Comparison of ENCODE assay signal across 9 mouse cellular contexts in genomic region chr8:80922642-80923041, GRCm38 (mm10). TPM values are rescaled to one million over a fixed set of nuclear protein-coding genes. Genes with fewer than 3 reads are reported as not detected.
A peak's percentile ranks its signal among the peaks of the same experiment; 100 is the strongest.
DNase-seq lines count a peak whose midpoint lies in the region; ATAC-seq and TF ChIP-seq lines count a peak whose summit lies in the region.
"Had no signal": no experiment of that assay in that cellular context is flagged by ENCODE, and none has a peak within 500 bp of the region (broad histone marks: within the 10 kb centered on the region; RNA-seq: fewer than 3 reads in every experiment).

No protein-coding gene starts in this region.

- peaks cover 4% of the 10 kb centered on the region for H3K4me1 ChIP-seq in liver, adult 2 months (ENCODE audit: control insufficient read depth, insufficient read depth, low read length)
- no peaks in the 10 kb centered on the region for H3K4me1 ChIP-seq in liver, embryonic 11.5 days (replicated peaks; ENCODE audit: control insufficient read depth, insufficient read depth, low read length)
- peaks cover 4% of the 10 kb centered on the region; the same call in 1 of the 2 replicates for H3K4me1 ChIP-seq in heart, embryonic 16.5 days (ENCODE audit: control insufficient read depth, insufficient read depth, low read length)

- WGBS in liver, adult 2 months, result 82% methylated on average over 6 of the region's 6 CpGs
- WGBS in liver, embryonic 11.5 days, result 70% methylated on average over 6 of the region's 6 CpGs
- WGBS in heart, embryonic 16.5 days, result 41% methylated on average over 6 of the region's 6 CpGs

- no peak overlapping the region for H3K27ac ChIP-seq in liver, adult 2 months (replicated peaks; ENCODE audit: insufficient read depth, low read depth, low read length)
- H3K27ac ChIP-seq in liver, embryonic 11.5 days (ENCODE audit: low read depth, low read length), result no peak overlapping the region
- H3K27ac ChIP-seq in heart, embryonic 16.5 days (ENCODE audit: low read length), result 0 out of 2 replicates have a peak overlapping the region, but pooled peaks have one; percentile 50

- no peak for TF ChIP-seq CTCF in liver, adult 2 months (IDR thresholded peaks at IDR 0.05; ENCODE audit: low read depth, low read length)

- peak; percentile 17 for DNase-seq in liver, adult 2 months (ENCODE audit: extremely low read depth, low read depth, low spot score)
- DNase-seq in liver, embryonic 11.5 days (ENCODE audit: low spot score), result no peak
- peak; percentile 53 to 72 for DNase-seq in cerebellum, postnatal 25 days
- DNase-seq in kidney, postnatal 4 days, result peak; percentile 79 to 86
- DNase-seq in lung, postnatal 36 days, result peak; percentile 87
- DNase-seq in testis, postnatal 10 days (ENCODE audit: low spot score), result peak; percentile 68

- no peak overlapping the region for H3K9ac ChIP-seq in liver, adult 2 months (ENCODE audit: low read depth, low read length)
- no peak overlapping the region for H3K9ac ChIP-seq in liver, embryonic 11.5 days (ENCODE audit: low read depth, low read length)
- H3K9ac ChIP-seq in heart, embryonic 16.5 days (ENCODE audit: low read length), result no peak overlapping the region

- H3K79me2 ChIP-seq in liver, adult 2 months (ENCODE audit: control insufficient read depth, insufficient read depth, low read length), result no peaks in the 10 kb centered on the region

- TF ChIP-seq POLR2A in liver, adult 2 months (IDR thresholded peaks at IDR 0.05; ENCODE audit: extremely low read depth, insufficient read depth, low read length), result no peak

- ATAC-seq in liver, embryonic 11.5 days (replicated peaks; ENCODE audit: low FRiP score), result no peak
- ATAC-seq in heart, embryonic 16.5 days (replicated peaks; ENCODE audit: extremely low read depth, insufficient read depth, low FRiP score), result peak; percentile 63; the same call in 1 of the 2 replicates
- ATAC-seq in granulocyte monocyte progenitor cell, adult 5-6 weeks (replicated peaks; ENCODE audit: poor library complexity, severe bottlenecking), result no peak

- H3K27me3 ChIP-seq in liver, adult 2 months (ENCODE audit: control insufficient read depth, insufficient read depth, low read length), result no peaks in the 10 kb centered on the region
- H3K27me3 ChIP-seq in liver, embryonic 11.5 days (replicated peaks; ENCODE audit: control insufficient read depth, insufficient read depth, low read length), result no peaks in the 10 kb centered on the region
- H3K27me3 ChIP-seq in heart, embryonic 16.5 days (ENCODE audit: control insufficient read depth, insufficient read depth, low read length), result no peaks in the 10 kb centered on the region

- no peaks in the 10 kb centered on the region for H3K9me3 ChIP-seq in liver, embryonic 11.5 days (ENCODE audit: control insufficient read depth, low read length)
- no peaks in the 10 kb centered on the region for H3K9me3 ChIP-seq in heart, embryonic 16.5 days (replicated peaks; ENCODE audit: control insufficient read depth, low read length)
- H3K9me3 ChIP-seq: G1E had no signal

- H3K4me3 ChIP-seq in liver, adult 2 months (ENCODE audit: insufficient read depth, low read depth, low read length), result no peak overlapping the region
- H3K4me3 ChIP-seq in liver, embryonic 11.5 days (ENCODE audit: low read depth, low read length), result no peak overlapping the region
- no peak overlapping the region for H3K4me3 ChIP-seq in heart, embryonic 16.5 days (ENCODE audit: low read length)

- H3K4me2 ChIP-seq in liver, embryonic 11.5 days, result no peak overlapping the region
- no peak overlapping the region for H3K4me2 ChIP-seq in heart, embryonic 16.5 days (ENCODE audit: low read depth, low read length)

- no peaks in the 10 kb centered on the region for H3K36me3 ChIP-seq in liver, adult 2 months (ENCODE audit: control insufficient read depth, insufficient read depth, low read length)
- H3K36me3 ChIP-seq in liver, embryonic 11.5 days (ENCODE audit: control insufficient read depth, insufficient read depth, low read length), result no peaks in the 10 kb centered on the region
- H3K36me3 ChIP-seq in heart, embryonic 16.5 days (ENCODE audit: control insufficient read depth, insufficient read depth), result no peaks in the 10 kb centered on the region
- H3K36me3 ChIP-seq: G1E had no signal

RNA-seq across cellular contexts. Expression of gene Gab1, which starts 42.3 kb away (rescaled TPM):
- 5.1 and 7.9 TPM in 2 replicates for total RNA-seq in liver, adult 2 months (2014; rRNA removed)
- 5.0 and 5.8 TPM in 2 replicates for polyA plus RNA-seq in liver, adult 2 months (2012; rRNA removed)
- polyA plus RNA-seq in liver, embryonic 11.5 days (2014; fragmentation: Nextera tagmentation; extraction: Ambion mirVana), result 19.5 and 20.6 TPM in 2 replicates
- 30.4 and 32.3 TPM in 2 replicates for polyA plus RNA-seq in heart, embryonic 16.5 days (2015; fragmentation: Nextera tagmentation; extraction: Ambion mirVana)
- 1.8 and 3.6 TPM in 2 replicates for total RNA-seq in granulocyte monocyte progenitor cell, adult 5-6 weeks (2014; fragmentation: Nextera tagmentation)
- 1.8 and 2.4 TPM in 2 replicates for total RNA-seq in granulocyte monocyte progenitor cell, adult 5-6 weeks (2017)
